Mouse (Mus musculus) midbrain, embryonic 16.5 days (tissue): ENCODE measurements at regions not wholly inside any gene's neighbourhood (a gene's known extent, or its start where the extent isn't known, plus 50 kb on each side); places are given as distances from the start of the nearest gene placed in this dataset.

Experiments used
- ATAC-seq: fragments of 200-750 bp; cut with Nextera tagmentation; 2 replicates; pipeline ENCODE4 v1.8.0; 2017; ENCODE audit warnings: moderate TSS enrichment
- H3K27ac ChIP-seq: fragments of 300-500 bp; sonication (generic); 2 replicates; pipeline ENCODE4 v1.5.1; 2014; ENCODE audit warnings: mild to moderate bottlenecking, low read length, mixed read lengths
- H3K27me3 ChIP-seq: fragments of 300-500 bp; sonication (generic); 2 replicates; pipeline ENCODE4 v1.6.1; 2014; ENCODE audit warnings: low read depth, low read length, mixed read lengths; ENCODE audit not compliant: control insufficient read depth, insufficient read depth
- H3K36me3 ChIP-seq: fragments of 300-500 bp; sonication (generic); 2 replicates; pipeline ENCODE4 v1.6.1; 2014; ENCODE audit warnings: mild to moderate bottlenecking, low read length, moderate library complexity, mixed read lengths; ENCODE audit not compliant: control insufficient read depth, insufficient read depth
- H3K4me1 ChIP-seq: fragments of 300-500 bp; sonication (generic); 2 replicates; pipeline ENCODE4 v1.6.1; 2014; ENCODE audit warnings: mild to moderate bottlenecking, low read length, mixed read lengths; ENCODE audit not compliant: control insufficient read depth, insufficient read depth
- H3K4me2 ChIP-seq: fragments of 300-500 bp; sonication (generic); 2 replicates; pipeline ENCODE4 v1.6.1; 2014; ENCODE audit warnings: mild to moderate bottlenecking, low read length, mixed read lengths
- H3K4me3 ChIP-seq: fragments of 300-500 bp; sonication (generic); 2 replicates; pipeline ENCODE4 v1.5.1; 2014; ENCODE audit warnings: low read depth, mild to moderate bottlenecking, low read length, moderate library complexity, mixed read lengths
- H3K9ac ChIP-seq: fragments of 300-500 bp; sonication (generic); 2 replicates; pipeline ENCODE4 v1.6.1; 2014; ENCODE audit warnings: low read depth, low read length, mixed read lengths
- H3K9me3 ChIP-seq: fragments of 300-500 bp; sonication (generic); replicated peaks from 2 replicates; pipeline ENCODE4 v1.6.1; 2014; ENCODE audit warnings: mild to moderate bottlenecking, low read length, mixed read lengths; ENCODE audit not compliant: control insufficient read depth, poor library complexity, severe bottlenecking
- WGBS: fragments of 180-500 bp; shearing (Covaris S2); extraction: QIAGEN DNeasy Blood & Tissue Kit; methylation state at CpG from one replicate; pipeline ENCODE4 v1.1.7; 2014; 5-methylcytosine and 5-hydroxymethylcytosine counted together

DNA sequence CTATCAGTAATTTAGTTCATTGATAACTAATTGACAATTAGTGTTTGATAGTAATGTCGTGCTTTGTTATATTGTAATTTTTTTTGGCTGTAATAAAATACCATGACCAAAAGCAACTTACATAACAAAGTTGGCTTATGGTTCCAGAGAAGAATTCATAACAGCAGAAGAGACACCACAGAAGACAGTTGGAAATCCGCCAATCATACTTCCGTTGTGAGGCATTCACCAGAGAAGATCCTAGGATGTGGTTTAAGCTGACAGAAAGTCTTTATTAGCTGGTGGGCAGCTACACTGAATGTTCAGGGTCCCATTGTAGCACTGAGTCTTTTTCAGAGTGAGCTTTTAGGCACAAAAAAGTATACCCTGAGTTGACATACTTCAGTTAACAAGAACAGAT is 109.9 kb downstream of the Sec23a start:
- Histone ChIP-seq H3K4me1 (no peaks in the 10 kb centered on the region), H3K27me3 (no peaks in the 10 kb centered on the region), H3K27ac (no peak overlapping the region), H3K4me2 (no peak overlapping the region), H3K4me3 (no peak overlapping the region), H3K36me3 (no peaks in the 10 kb centered on the region), H3K9me3 (no peaks in the 10 kb centered on the region), H3K9ac (no peak overlapping the region)
- no peak for ATAC-seq
- 88% methylated on average over 3 of the region's 3 CpGs for WGBS

DNA sequence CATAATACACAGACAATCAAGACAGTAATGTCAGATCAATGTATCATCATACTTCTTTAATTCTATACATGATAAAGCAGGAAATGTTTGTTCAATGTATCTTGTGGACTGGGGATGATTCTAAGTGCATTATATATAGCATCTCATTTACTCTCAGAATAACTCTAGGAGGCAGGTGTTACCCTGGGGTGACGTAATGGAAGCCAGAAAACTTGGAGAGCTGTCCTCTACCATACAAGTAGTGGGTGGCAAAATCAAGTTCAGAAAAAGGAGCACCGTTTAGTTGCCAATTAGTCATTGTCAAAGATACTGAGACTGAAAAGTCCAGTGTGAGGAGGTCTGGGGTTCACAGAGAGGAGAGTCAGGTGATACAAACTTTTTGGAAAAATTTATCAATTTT is 136.0 kb downstream of the Sec23a start:
- 87% methylated on average over 2 of the region's 2 CpGs for WGBS

DNA sequence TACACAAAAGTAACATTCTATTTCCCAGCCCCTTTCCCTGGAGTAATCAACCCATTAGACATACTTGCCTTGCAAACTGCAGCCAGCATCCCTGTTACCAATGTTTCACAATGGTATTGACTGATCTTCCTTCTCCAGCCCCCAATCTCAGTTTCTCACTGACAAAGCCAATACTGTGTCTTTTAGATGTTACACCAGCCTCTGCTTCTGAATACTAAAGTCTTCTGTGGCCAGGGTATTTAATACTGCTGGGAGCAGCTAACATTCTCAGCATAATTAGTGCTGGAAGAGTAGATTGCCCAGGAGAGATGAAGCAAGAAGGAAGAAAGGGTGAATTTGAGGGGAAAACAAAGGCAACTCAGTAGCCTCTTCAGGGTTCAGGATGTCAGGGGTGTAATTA is 139.4 kb downstream of the Sec23a start:
- Histone ChIP-seq H3K4me3 (no peak overlapping the region), H3K27ac (no peak overlapping the region), H3K36me3 (no peaks in the 10 kb centered on the region), H3K27me3 (no peaks in the 10 kb centered on the region), H3K9ac (no peak overlapping the region), H3K9me3 (no peaks in the 10 kb centered on the region), H3K4me2 (no peak overlapping the region), H3K4me1 (no peaks in the 10 kb centered on the region)
- no peak for ATAC-seq

More for the DNA sequence above, 136.0 kb downstream of the Sec23a start:
- no peaks in the 10 kb centered on the region for H3K36me3 ChIP-seq
- no peak overlapping the region for H3K27ac ChIP-seq
- no peak overlapping the region for H3K4me2 ChIP-seq
- H3K27me3 ChIP-seq = no peaks in the 10 kb centered on the region
- no peaks in the 10 kb centered on the region for H3K4me1 ChIP-seq
- no peak overlapping the region for H3K4me3 ChIP-seq
- no peaks in the 10 kb centered on the region for H3K9me3 ChIP-seq
- ATAC-seq = no peak
- H3K9ac ChIP-seq = no peak overlapping the region

DNA sequence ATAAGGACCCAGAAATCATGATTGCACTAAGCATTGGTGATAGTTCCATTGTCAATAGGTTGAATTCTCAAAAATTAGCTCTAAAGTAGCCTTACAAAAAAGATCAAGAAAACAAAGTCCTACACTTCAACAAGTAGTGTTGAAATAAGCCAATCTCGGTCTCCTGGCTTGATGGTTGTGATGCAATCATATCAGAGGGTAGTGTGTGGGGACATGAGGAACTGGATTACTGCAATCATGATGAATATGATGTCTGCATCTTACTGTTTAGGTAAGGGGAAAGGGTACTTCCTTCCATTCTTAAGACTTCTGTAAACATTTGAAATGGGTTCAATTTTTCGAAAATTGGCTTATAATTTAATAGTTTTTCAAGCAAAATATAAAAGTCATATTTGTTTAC is 155.3 kb downstream of the Sec23a start:
- Histone ChIP-seq H3K36me3 (no peaks in the 10 kb centered on the region), H3K27ac (no peak overlapping the region), H3K4me1 (no peaks in the 10 kb centered on the region), H3K4me3 (no peak overlapping the region), H3K4me2 (no peak overlapping the region), H3K27me3 (no peaks in the 10 kb centered on the region), H3K9ac (no peak overlapping the region), H3K9me3 (no peaks in the 10 kb centered on the region)
- 64% methylated on average over 2 of the region's 2 CpGs for WGBS
- ATAC-seq = no peak

DNA sequence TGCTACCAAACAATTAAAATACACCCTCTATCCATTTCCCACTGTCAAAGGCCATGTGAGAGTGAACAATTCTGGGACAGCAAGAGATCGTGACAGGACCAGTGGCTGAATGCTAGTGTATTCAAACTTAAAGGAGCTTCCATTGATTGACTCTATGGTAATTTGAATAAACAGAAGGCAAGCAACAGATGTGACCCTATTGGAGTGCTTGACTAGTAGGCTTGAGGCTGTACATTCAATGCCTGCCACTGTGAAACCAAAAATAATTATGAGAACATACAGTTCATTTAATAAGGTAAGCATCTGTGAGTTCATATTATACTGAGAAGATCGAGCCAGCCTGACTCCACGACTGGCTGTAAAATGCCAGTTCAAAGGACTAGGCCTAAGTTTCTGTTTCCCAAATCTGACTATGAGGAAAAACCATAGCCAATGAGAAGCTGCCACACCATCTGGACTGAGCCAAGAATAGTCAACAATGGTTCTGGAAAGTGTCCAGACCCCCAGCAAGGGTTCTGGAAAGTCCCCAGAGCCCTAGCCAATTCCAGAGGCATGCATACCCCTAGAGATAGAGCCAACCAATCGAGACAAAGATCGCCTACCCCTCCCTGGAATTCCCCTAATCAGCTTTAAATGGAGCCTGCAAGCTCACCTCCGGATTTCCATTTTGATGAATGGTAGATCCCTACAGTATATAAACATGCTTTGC is 160.0 kb downstream of the Sec23a start:
- no peak for ATAC-seq
- no peak overlapping the region for H3K4me3 ChIP-seq
- H3K4me2 ChIP-seq = no peak overlapping the region
- H3K4me1 ChIP-seq = no peaks in the 10 kb centered on the region
- H3K27me3 ChIP-seq = no peaks in the 10 kb centered on the region
- no peaks in the 10 kb centered on the region for H3K9me3 ChIP-seq
- no peak overlapping the region for H3K9ac ChIP-seq
- 71% methylated on average over 6 of the region's 6 CpGs for WGBS
- H3K36me3 ChIP-seq = no peaks in the 10 kb centered on the region
- no peak overlapping the region for H3K27ac ChIP-seq

DNA sequence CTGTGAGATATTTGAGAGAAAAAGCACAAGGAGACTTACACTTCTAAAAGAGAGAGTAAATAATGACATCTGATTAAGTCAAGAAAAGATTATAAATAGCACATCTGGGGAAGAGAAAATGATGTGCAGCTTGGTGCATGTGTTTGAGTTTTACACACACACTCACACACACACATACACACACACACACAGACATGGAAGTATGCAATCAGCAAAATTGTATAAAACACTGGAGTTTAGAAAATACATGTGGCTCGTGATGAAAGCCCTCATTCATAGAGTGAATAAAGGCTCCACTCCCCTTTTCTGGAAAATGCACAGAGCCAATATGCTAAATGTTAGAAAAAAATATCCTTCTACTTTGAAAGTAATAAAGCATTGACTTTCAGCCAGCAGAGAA is 182.2 kb downstream of the Sec23a start:
- Histone ChIP-seq H3K27me3 (no peaks in the 10 kb centered on the region), H3K27ac (no peak overlapping the region), H3K36me3 (no peaks in the 10 kb centered on the region), H3K9ac (no peak overlapping the region), H3K4me3 (no peak overlapping the region), H3K9me3 (no peaks in the 10 kb centered on the region), H3K4me1 (no peaks in the 10 kb centered on the region), H3K4me2 (no peak overlapping the region)
- WGBS = 51% methylated on average over 1 of the region's 1 CpGs
- no peak for ATAC-seq

DNA sequence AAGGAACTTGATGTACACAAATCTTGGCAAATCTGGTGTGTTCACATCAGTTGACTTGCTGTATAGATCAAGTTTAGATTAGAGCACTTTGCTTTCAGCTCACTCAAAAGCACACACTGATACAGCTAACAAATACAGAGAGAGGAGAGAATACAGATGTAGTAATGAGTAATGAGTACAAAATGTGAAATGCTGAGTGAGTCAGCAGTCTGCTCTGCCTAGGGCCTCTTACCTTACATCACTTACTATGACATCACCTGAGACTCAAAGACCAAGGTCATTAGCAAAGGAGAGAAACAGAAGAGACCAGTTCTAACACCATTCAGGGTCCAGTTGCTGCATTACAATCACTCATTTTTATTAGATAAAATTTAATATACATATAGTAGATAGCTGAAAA is 184.0 kb downstream of the Sec23a start:
- H3K4me3 ChIP-seq = no peak overlapping the region
- ATAC-seq = no peak
- no peaks in the 10 kb centered on the region for H3K27me3 ChIP-seq
- no peak overlapping the region for H3K4me2 ChIP-seq
- H3K9me3 ChIP-seq = no peaks in the 10 kb centered on the region
- H3K27ac ChIP-seq = no peak overlapping the region
- H3K9ac ChIP-seq = no peak overlapping the region
- H3K4me1 ChIP-seq = no peaks in the 10 kb centered on the region
- no peaks in the 10 kb centered on the region for H3K36me3 ChIP-seq

DNA sequence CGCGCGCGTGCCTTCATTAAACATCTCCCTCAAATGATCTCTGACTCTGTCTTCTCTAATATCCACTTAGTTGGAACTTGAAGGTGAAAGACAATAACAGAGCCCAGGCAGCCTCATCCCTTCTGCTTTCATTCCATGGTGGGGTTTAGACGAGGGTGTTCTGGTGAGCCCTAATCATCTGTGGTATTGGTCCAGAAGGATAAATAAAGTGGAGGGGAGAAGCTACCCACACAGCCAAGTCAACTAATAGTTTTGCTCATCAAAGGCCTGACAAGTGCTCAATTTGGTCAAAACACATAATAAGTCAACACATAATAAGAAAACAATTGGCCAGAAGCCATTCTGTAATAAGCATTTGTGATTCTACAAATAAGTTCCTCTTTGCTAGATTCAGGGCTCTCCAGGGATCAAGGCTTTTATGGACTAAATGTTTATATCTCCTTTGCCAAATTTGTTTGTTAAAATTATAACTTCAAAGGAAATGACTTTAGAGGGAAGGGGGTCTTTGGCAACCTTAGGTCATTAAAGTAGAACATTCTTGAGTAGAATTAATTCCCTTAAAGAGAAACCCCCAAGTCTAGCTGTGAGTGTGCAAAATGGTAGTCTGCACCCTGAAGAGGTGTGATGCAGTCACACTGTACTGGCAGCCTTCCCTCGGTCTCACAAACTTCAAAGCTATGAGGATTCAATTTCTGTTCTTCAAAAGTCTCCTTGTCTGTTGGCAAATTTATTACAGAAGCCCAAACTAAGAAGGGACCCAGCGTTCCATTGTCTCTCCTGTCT is 186.5 kb downstream of the Sec23a start:
- Histone ChIP-seq H3K4me3 (no peak overlapping the region), H3K4me2 (no peak overlapping the region), H3K27me3 (no peaks in the 10 kb centered on the region), H3K27ac (no peak overlapping the region), H3K4me1 (no peaks in the 10 kb centered on the region), H3K36me3 (no peaks in the 10 kb centered on the region), H3K9me3 (no peaks in the 10 kb centered on the region), H3K9ac (no peak overlapping the region)
- no peak for ATAC-seq
- WGBS = 92% methylated on average over 7 of the region's 7 CpGs

DNA sequence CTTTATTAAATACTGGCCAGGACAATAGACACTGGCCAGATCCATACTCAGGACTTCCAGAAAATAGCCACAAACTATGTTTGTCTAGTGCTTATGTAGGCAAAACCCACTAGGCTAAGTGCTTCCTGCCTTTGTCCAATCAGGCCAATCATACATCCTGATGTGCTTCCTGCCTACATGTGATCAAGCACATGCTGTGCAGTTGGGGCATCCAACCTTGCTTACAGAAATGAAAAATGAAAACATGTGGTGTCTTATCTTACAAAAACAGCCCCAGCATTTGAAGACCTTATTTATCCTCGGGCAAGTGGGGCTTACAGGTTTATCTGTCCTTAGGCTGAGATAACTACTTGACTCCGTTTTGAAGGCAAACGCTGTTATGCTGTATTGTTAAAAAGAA is 188.8 kb downstream of the Sec23a start:
- no peak for ATAC-seq
- no peak overlapping the region for H3K4me2 ChIP-seq
- no peaks in the 10 kb centered on the region for H3K36me3 ChIP-seq
- 83% methylated on average over 3 of the region's 3 CpGs for WGBS
- no peak overlapping the region for H3K27ac ChIP-seq
- H3K4me1 ChIP-seq = no peaks in the 10 kb centered on the region
- no peaks in the 10 kb centered on the region for H3K27me3 ChIP-seq
- H3K9ac ChIP-seq = no peak overlapping the region
- no peaks in the 10 kb centered on the region for H3K9me3 ChIP-seq
- no peak overlapping the region for H3K4me3 ChIP-seq
